Mouse (Mus musculus) midbrain, embryonic 10.5 days (tissue): Measurements from ENCODE around the gene Cpsf6. TPM values are rescaled to one million over a fixed set of nuclear protein-coding genes. Genes with fewer than 3 reads are reported as not detected.

Experiments used
- DNase-seq: peaks from one replicate; pipeline ENCODE4 v3.0.0-alpha.2; 2017; ENCODE audit warnings: low spot score
- H3K27ac ChIP-seq: fragments of 300-500 bp; sonication (generic); replicated peaks from 2 replicates; pipeline ENCODE4 v1.5.1; 2016; ENCODE audit warnings: mild to moderate bottlenecking
- H3K27me3 ChIP-seq: fragments of 300-500 bp; sonication (generic); 2 replicates; pipeline ENCODE4 v1.6.1; 2016; ENCODE audit warnings: low read depth, mild to moderate bottlenecking; ENCODE audit not compliant: poor library complexity, severe bottlenecking
- H3K36me3 ChIP-seq: fragments of 300-500 bp; sonication (generic); 2 replicates; pipeline ENCODE4 v1.6.1; 2016; ENCODE audit warnings: mild to moderate bottlenecking, moderate library complexity
- H3K4me1 ChIP-seq: fragments of 300-500 bp; sonication (generic); 2 replicates; pipeline ENCODE4 v1.6.1; 2016
- H3K4me3 ChIP-seq: fragments of 300-500 bp; sonication (generic); 2 replicates; pipeline ENCODE4 v1.5.1; 2016; ENCODE audit warnings: mild to moderate bottlenecking, moderate library complexity
- H3K9me3 ChIP-seq: fragments of 300-500 bp; sonication (generic); replicated peaks from 2 replicates; pipeline ENCODE4 v1.6.1; 2016; ENCODE audit warnings: mild to moderate bottlenecking
- WGBS: fragments of 180-500 bp; shearing (Covaris S2); methylation state at CpG from one replicate; pipeline ENCODE4 v1.1.7; 2016; 5-methylcytosine and 5-hydroxymethylcytosine counted together
- polyA plus RNA-seq: library from polyadenylated mRNA; unstranded; fragments of >200 nt; fragmentation: Nextera tagmentation; extraction: Ambion mirVana; gene quantifications from 2 replicates; pipeline ENCODE4 v1.2.1, GENCODE M21; 2016

Cpsf6 gene
- polyA plus RNA-seq, 1 experiment from 2014 or later, result 222 TPM

DNA sequence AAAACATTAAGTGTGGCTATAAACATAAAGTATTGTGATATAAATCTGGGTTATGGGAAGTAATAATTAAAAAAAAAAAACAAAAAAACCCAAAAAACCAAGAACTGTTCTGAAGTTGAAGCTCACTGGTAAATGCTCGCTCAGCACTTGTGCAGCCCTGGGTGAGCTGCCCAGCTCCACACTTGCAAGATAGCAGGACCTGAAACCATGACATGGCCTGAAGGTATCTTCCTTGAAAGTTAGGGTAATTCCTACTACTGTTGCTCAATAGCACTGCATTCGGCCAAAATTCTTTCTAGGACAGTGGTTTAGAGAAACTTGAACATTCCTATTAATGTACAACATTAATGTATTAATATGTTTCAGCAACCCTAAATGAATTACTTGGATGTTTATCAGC, 66.7 kb downstream of the Cpsf6 start:
- H3K9me3 ChIP-seq, result no peaks in the 10 kb centered on the region
- no peak for DNase-seq
- H3K27me3 ChIP-seq, result no peaks in the 10 kb centered on the region
- no peak overlapping the region for H3K4me3 ChIP-seq
- no peaks in the 10 kb centered on the region for H3K4me1 ChIP-seq
- no peaks in the 10 kb centered on the region for H3K36me3 ChIP-seq
- no peak overlapping the region for H3K27ac ChIP-seq
- 95% methylated on average over 2 of the region's 2 CpGs for WGBS

DNA sequence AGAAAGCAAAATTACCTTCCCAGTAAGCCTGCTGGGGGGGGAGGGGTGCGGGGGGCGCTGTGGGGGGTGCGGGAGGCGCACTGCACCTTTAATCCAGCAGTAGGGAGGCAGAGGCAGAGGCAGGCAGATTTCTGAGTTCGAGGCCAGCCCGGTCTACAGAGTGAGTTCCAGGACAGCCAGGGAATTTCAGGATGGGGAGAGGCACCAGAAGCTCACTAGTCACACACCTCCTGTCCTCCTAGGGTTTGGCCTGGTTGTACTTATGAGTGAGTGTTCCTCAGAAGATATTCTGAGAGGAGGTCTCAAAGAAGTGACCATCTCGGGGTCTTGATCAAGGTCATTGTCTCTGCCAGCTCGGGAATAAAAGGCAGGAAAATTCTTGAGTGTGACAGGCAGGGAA, 67.6 kb downstream of the Cpsf6 start:
- no peak overlapping the region for H3K27ac ChIP-seq
- H3K4me3 ChIP-seq, result no peak overlapping the region
- H3K36me3 ChIP-seq, result no peaks in the 10 kb centered on the region
- no peak for DNase-seq
- H3K4me1 ChIP-seq, result no peaks in the 10 kb centered on the region
- no peaks in the 10 kb centered on the region for H3K9me3 ChIP-seq
- no peaks in the 10 kb centered on the region for H3K27me3 ChIP-seq
- 87% methylated on average over 8 of the region's 8 CpGs for WGBS

DNA sequence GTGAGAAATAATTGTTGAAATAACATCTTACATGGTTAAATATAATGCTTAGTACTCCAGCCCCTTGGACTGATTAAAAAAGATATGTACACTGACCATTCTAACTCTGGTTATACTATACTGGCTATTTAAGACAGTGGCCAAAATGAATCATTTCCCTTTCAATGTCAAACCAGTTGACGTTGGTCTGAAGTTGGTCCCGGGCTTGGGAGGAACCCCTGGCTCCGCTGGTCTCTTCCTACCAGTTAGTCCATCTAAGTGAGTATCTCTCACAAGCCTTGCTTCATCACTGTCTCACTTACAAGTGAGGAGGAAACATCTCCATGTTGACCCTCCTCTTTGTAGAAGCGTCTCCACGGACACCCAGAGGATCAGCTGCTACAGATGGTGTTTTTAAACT, 75.4 kb downstream of the Cpsf6 start:
- Histone ChIP-seq H3K36me3 (no peaks in the 10 kb centered on the region), H3K27ac (no peak overlapping the region)
- WGBS, result 86% methylated on average over 5 of the region's 5 CpGs

DNA sequence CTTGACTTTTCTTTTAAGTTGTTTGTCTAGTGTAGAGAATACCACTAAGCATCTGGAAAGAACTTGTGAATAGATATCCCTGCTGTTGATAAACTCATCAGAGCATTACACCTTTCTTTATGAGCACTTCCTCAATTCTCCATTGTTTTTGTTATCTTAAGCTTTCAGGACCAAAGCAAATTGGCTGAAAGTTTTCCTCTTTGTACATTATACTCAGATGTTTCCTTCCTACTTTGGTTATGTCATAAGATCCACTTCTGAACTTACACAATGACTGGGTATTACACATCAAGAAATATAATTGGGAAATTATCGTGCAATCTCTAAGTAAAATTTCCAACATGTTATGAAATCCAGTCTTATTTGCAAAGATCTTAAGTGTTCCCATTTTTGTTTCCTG, 78.1 kb downstream of the Cpsf6 start:
- Histone ChIP-seq H3K27ac (no peak overlapping the region), H3K36me3 (no peaks in the 10 kb centered on the region), H3K4me1 (no peaks in the 10 kb centered on the region), H3K9me3 (no peaks in the 10 kb centered on the region), H3K4me3 (no peak overlapping the region), H3K27me3 (no peaks in the 10 kb centered on the region)
- DNase-seq, result no peak
- 93% methylated on average over 1 of the region's 1 CpGs for WGBS

More for the DNA sequence above, 75.4 kb downstream of the Cpsf6 start:
- Histone ChIP-seq H3K9me3 (no peaks in the 10 kb centered on the region), H3K4me1 (no peaks in the 10 kb centered on the region), H3K4me3 (no peak overlapping the region), H3K27me3 (no peaks in the 10 kb centered on the region)
- no peak for DNase-seq

DNA sequence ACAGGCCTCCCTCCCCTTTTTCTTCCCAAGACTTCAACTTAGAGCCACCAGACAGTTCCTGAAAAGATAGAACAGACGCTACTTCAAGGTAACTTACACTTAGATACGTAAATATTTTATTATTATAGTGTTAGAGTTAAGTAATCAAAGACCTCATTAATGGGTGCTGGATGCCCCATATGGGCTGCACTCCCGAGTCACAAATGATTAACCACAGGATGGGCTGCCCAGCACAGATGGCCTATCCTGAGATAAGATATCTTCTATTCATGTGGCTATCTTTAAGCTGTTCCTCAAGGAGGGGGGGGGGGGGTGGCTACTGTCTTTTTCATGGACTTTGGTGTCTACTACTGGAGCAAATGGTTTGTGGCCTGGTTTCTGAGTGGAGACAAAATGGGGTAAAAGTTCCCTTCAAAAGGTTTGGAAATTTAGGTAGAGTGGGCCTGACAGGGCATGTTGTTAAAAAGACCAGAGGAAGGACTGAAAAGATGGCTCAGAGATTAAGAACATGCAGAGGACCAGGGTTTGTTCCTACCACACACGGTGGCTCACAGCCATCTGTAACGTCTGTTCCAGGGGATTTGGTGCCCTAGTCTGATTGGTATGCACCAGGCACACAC, 79.8 kb downstream of the Cpsf6 start:
- 85% methylated on average over 5 of the region's 5 CpGs for WGBS
- no peak overlapping the region for H3K27ac ChIP-seq
- no peaks in the 10 kb centered on the region for H3K27me3 ChIP-seq
- no peaks in the 10 kb centered on the region for H3K9me3 ChIP-seq
- no peak for DNase-seq
- H3K4me1 ChIP-seq, result no peaks in the 10 kb centered on the region
- no peaks in the 10 kb centered on the region for H3K36me3 ChIP-seq
- H3K4me3 ChIP-seq, result no peak overlapping the region

DNA sequence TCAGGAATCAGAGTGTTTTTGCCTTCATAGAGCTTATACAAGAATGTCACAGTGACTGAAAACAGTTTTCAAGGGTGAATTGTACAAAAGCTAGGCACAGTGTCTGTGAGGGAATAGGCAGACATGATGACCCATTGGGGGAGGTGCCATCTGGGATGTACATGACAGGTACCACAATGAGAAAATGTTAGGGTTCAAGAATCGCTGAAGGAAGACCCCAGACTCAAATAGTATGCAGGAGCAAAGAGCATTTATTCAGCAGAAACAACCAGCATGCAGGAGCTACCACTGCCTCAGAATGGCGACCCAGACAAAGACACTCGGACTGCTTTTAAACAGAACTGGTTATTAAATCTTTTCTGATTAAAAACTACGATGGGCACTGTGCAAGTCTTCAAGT, 80.7 kb downstream of the Cpsf6 start:
- Histone ChIP-seq H3K4me1 (no peaks in the 10 kb centered on the region), H3K27ac (no peak overlapping the region), H3K27me3 (no peaks in the 10 kb centered on the region), H3K36me3 (no peaks in the 10 kb centered on the region), H3K9me3 (no peaks in the 10 kb centered on the region), H3K4me3 (no peak overlapping the region)
- 91% methylated on average over 4 of the region's 4 CpGs for WGBS
- DNase-seq, result no peak

DNA sequence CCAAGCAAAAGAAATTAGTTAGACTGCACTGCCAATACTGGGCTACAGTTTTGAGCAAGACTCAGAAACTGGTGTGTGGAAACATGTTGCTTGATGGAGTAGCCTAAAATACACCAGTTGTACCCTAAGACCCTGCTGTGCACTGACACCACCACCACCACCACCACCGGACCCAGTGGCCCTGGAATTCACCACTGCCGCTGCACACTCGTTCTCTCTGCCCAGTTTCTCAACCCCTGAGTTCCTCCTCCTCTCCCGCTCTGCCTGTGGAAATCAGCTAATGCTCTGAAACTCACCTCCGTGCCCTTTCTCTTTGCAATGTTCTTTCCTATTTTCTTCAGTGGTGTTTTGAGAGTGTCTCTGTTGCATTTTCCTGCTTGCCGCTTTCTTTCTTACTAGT, 81.5 kb downstream of the Cpsf6 start:
- Histone ChIP-seq H3K27me3 (no peaks in the 10 kb centered on the region), H3K4me1 (no peaks in the 10 kb centered on the region), H3K4me3 (no peak overlapping the region), H3K27ac (no peak overlapping the region), H3K9me3 (no peaks in the 10 kb centered on the region), H3K36me3 (no peaks in the 10 kb centered on the region)
- no peak for DNase-seq
- WGBS, result 87% methylated on average over 6 of the region's 6 CpGs

Other genes with a start within 250 kb of the Cpsf6 start
- gene Frs2, start 231.5 kb downstream of the Cpsf6 start, polyA plus RNA-seq, result 16.0 and 21.1 TPM in 2 replicates
- 124 and 130 TPM in 2 replicates for gene Yeats4, start 155.5 kb downstream of the Cpsf6 start, polyA plus RNA-seq
- not detected in 2 replicates for gene 9530003J23Rik, start 141.3 kb downstream of the Cpsf6 start, polyA plus RNA-seq
- 10.8 and 14.9 TPM in 2 replicates for gene Lyz2, start 97.7 kb downstream of the Cpsf6 start, polyA plus RNA-seq
- gene Lyz1, start 87.1 kb downstream of the Cpsf6 start, polyA plus RNA-seq, result not detected in 2 replicates
- 5.4 and 6.2 TPM in 2 replicates for gene Cpm, start 249.5 kb upstream of the Cpsf6 start, polyA plus RNA-seq